Mouse (Mus musculus): ENCODE measurements at regions not wholly inside any gene's neighbourhood (a gene's known extent, or its start where the extent isn't known, plus 50 kb on each side); places are given as distances from the start of the nearest gene placed in this dataset.

- DNase-seq (ENCODE audit: low read depth, low spot score), result no peak
These were observed 198.1 kb upstream of the Gm10192 start for GRCm38 (mm10) chr4:97381084-97381483.

DNA sequence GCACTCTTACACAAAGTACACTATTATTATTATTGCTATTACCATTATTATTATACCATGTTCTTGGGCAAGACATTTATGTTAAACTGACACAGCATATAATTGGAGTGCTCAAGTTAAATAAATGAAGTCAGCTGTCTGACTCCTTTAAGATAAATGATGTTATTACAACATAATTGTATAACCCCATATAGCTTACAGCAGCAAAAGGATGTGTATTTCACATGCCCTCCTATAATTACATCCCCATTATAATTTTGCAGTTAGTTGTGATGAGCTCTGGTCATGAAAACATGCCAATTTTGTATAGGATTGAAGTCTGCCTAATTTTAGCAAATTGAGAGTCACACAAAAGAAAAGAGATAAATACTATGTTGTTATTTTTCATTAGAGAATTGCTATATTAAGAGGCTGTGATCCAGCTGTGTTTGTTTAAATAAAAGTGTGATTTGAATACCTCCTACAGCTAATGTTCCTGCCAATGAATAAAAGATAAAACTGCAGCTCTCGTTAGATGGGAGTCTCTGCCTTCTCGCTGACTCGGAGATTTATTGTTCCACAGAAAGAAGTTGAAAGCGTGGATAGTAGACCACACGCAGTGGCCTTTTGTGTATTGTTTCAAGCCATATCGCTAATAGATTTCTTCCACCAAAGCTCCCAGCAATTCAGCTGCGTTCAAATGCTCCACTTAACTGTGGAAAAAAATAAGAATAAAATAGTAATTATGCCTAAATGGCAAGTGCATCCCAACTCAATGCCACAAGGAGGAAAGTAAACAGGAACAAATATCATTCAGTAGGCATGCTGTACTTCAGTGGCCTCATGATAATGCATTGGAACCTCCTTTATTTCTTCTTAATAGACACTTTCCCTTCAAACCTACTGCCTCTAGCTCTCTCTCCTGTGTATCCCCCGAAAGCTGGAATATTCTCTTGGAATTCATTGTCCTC lies 194.9 kb upstream of the Gm10192 start:
- no peak for DNase-seq (ENCODE audit: low read depth, low spot score)

DNA sequence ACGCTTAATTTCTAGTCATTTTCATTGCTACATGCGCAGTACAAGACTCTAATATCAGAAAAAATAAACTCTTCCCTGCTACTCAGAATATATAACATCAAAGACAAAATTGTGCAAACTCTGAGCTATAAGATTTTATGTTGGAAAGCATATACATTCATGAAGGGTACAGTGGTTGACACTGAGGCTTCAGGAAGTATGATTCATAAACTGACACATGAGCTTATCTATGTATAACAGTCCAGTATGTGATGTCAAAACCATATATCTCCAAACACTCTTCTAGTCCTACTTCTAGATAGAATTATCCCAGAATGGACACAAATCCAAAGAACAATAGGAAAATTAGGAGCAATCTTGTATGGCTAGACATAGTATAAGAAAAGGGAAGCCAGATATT lies 177.5 kb upstream of the Gm10192 start:
- no peak for DNase-seq (ENCODE audit: low read depth, low spot score)

DNA sequence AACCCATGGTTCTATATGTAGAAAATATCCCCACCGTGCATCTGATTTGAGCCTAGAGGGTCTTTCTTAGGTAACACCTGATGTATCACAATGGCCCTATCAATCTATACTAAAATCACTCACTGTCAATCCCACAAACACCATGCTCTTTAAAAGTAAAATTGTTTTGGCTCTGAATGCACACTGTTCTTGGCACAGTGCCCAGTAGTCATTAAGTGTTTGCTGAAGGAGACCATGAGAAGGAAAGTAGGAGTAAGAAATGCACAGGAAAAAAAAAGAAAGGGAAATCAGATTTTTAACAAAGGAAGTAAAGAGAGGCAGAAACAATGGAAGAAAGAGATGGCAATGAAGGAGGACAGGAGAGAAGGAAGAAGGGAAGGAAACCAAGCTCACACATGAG lies 175.0 kb upstream of the Gm10192 start:
- no peak for DNase-seq (ENCODE audit: low read depth, low spot score)

DNA sequence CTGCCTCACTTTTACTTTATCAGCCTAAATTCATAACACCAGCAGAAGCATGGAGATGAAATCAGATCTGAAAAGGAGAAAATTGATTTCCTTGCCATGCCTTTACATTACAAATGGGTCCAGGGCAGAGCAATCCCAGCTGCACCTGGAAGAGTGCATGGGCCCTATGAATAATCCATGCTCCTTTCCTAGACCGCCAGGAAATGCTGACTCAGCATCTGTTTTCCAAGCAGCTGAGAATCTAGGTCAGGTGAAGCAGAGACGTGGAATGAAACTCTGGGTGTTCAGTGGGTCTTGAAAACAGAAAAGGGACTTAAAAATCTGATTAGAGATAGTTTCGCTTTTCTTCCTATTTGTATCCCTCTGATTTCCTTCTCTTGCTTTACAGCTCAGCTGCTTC lies 163.8 kb upstream of the Gm10192 start:
- no peak for DNase-seq (ENCODE audit: low read depth, low spot score)

GRCm38 (mm10) chr4:97344335-97344734 lies 161.4 kb upstream of the Gm10192 start:
- DNase-seq (ENCODE audit: low read depth, low spot score), result no peak

DNA sequence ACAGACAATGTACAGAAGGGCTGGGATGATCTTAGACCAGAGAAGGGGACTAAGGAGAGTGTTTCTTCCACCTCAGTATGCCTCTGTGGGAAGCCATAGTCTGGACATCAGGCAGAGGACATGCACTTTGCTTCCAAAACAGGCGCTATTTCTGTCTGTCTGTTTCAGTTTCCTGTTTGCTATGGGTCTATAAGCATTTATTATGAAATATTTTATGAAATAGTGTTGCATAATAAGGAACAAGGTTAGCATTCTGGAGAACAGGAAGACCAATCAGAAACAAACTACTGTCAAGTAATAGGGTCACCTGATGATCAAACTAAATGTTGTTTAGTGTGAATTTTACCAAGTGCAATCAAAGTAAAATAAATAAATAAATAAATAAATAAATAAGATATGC lies 160.4 kb upstream of the Gm10192 start:
- DNase-seq (ENCODE audit: low read depth, low spot score), result no peak

Measured in ZHBTc4 (cell line).